Mouse (Mus musculus): ENCODE results near the gene Hoxb1. TPM values are rescaled to one million over a fixed set of nuclear protein-coding genes. Genes with fewer than 3 reads are reported as not detected.

The Hoxb1 gene
- total RNA-seq (2022), result not detected

DNA sequence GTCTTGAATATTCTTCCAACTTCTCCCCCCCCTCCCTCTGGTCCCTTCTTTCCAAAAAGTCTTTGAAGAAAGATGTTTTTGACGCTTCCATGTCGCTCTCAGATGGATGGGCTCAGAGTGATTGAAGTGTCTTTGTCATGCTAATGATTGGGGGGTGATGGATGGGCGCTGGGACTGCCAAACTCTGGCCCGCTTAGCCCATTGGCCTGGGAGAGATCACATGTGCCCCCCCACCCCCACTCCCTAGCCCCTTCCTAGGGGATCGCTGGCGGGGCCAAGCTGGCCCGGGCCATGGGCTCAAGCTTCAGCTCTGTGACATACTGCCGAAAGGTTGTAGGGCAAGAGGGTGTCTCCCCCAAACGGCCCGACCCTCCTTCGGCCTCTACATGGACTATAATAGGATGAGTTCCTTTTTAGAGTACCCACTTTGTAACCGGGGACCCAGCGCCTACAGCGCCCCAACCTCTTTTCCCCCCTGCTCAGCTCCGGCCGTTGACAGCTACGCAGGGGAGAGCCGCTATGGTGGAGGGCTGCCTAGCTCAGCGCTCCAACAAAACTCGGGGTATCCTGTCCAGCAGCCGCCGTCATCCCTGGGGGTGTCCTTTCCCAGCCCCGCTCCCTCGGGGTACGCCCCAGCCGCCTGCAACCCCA is at the start of gene Hoxb1:
Hoxb1 (plus strand) TSS at position 312 of the 651 bp plus-strand sequence.
- no peak for DNase-seq

GRCm38 (mm10) chr11:96316696-96317607 is 48.6 kb upstream of the Hoxb1 start:
- DNase-seq, result no peak

GRCm38 (mm10) chr11:96317608-96318367 is 47.8 kb upstream of the Hoxb1 start, which contains the start of gene Hoxb4:
TSS of gene Hoxb4 (plus strand) at chr11:96318267.
- DNase-seq, result no peak

DNA sequence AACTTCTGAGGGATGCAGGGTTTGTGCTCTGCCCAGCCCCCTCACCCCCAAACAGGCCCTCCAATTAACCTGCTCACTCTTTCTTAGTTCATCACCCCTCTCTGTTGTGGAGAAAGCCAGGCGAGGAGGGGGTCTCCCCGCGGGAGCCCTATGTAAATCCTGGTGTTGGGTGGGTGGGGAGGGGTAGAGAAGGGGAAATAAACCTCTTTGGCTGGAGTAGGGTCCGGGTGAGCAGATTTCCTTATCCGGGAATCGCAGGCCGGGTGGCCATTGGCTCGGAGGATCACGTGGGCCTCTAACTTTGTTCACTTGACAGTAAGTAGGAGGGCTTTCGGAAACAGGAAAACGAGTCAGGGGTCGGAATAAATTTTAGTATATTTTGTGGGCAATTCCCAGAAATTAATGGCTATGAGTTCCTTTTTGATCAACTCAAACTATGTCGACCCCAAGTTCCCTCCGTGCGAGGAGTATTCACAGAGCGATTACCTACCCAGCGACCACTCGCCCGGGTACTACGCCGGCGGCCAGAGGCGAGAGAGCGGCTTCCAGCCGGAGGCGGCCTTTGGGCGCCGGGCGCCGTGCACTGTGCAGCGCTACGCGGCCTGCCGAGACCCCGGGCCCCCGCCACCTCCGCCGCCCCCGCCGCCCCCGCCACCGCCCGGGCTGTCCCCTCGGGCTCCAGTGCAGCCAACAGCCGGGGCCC is 47.0 kb upstream of the Hoxb1 start:
- DNase-seq, result peak; percentile 82

DNA sequence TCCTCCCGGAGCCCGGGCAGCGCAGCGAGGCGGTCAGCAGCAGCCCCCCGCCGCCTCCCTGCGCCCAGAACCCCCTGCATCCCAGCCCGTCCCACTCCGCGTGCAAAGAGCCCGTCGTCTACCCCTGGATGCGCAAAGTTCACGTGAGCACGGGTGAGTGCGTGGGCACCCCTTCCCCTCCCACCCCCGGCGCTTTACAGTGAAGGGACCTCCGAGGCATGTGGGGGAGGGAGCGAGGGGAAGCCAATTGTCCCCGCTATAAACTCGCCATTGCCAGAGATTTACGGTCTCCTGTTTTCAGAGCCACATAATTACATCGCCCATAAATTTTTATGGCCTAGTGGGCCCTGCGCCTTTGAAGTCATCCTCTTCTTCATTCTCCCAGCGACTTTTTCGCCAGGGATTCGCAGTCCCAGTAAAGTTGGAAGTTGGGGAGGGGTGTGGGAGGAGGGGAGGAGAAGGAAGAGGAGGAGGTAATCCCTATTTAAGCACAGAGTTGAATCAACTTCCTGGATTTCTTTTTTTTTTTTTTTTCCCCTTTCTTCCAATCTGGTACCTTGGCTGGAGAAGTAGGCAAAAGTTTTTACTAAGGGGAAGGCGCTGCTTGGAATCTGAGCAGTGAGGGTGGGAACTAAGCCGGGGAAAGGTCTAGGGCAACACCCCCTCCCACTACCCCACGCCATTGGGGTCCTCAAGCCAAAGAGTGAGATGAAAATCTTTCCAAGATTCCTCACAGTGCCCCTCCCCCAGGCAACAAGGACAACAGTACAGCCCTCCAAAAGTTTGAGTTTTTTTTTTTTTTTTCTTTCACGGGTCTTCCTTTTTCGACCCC is 46.3 kb upstream of the Hoxb1 start:
- no peak for DNase-seq

- no peak for DNase-seq
Measured at GRCm38 (mm10) chr11:96319910-96320309, 45.6 kb upstream of the Hoxb1 start.

- DNase-seq, result no peak
Measured at GRCm38 (mm10) chr11:96320688-96321087, 44.9 kb upstream of the Hoxb1 start.

- DNase-seq, result no peak
Measured at GRCm38 (mm10) chr11:96321846-96322245, 43.7 kb upstream of the Hoxb1 start.

- DNase-seq, result no peak
Measured at GRCm38 (mm10) chr11:96322738-96323137, 42.8 kb upstream of the Hoxb1 start.

DNA sequence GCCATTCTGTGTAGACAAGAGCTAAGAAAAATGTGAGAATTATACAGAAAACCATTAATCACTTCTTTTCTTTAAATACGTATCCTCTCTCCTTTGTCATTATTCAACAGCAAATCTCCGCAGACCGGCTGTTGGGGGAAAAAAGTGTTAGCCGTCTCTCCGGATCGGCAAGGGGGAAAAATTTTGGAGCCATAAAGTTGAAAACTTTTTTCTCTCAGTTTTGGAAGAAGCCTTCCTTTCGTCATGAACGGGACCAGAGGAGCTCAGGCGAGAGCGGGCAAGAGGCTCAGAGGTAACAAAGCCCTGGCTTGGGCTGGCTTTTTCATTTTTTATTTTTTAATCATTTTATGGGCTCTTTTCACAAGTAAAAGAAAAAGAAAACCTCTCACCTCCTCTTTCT is 42.4 kb upstream of the Hoxb1 start, which contains the start of gene Hoxb3:
Hoxb3 (plus strand) TSS at position 173 of the 400 bp plus-strand sequence.
- no peak for DNase-seq

- DNase-seq, result no peak
Measured at GRCm38 (mm10) chr11:96324125-96324524, 41.4 kb upstream of the Hoxb1 start.

DNA sequence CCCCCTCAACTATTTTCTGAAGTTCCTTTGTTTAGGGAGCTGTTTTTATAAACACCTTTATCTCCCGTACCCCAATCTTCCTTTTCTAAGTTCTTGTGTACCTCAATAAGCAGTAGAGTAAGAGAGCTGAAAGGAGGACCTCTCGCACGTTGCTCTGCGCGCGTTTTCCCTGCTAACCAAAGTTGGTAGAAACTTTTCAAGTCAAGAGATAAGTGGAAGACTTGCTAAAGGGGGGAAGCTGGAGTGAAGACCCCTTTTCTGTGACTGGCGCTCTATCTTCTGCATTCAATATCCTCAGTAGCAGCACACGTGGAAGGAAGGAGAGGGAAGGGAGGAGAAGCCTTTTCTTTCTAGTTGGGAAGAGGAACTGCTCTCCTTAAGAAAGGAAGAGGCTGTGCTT is 40.6 kb upstream of the Hoxb1 start:
- DNase-seq, result no peak

- DNase-seq, result no peak
Measured at GRCm38 (mm10) chr11:96325747-96326212, 39.8 kb upstream of the Hoxb1 start.

DNA sequence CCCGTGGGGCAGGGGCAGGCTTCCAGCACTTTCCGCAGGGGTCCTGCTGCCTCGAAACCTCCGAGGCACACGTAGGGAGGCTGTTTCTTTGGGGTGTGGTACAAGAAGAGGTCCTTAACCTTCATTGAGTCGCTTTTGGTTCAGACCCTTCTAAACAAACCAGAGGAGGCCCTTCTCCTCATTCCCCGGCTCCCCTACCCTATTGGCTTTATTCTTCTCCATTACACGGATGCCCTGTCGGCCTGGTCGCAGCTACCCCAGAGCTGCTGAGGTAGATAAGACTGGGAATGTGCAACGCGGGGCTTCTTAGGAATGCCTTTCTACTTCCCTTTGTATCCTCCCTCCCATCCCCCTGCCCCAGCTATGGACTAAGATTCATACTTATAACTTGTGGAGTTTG is 38.8 kb upstream of the Hoxb1 start:
- DNase-seq, result no peak

- no peak for DNase-seq
Measured at GRCm38 (mm10) chr11:96327122-96327521, 38.4 kb upstream of the Hoxb1 start.

GRCm38 (mm10) chr11:96327750-96328149 is 37.8 kb upstream of the Hoxb1 start:
- DNase-seq, result no peak

- DNase-seq, result no peak
Measured at GRCm38 (mm10) chr11:96328605-96329004, 36.9 kb upstream of the Hoxb1 start.

GRCm38 (mm10) chr11:96332105-96332504 is 33.4 kb upstream of the Hoxb1 start:
- no peak for DNase-seq

- no peak for DNase-seq
Measured at GRCm38 (mm10) chr11:96332618-96333032, 32.9 kb upstream of the Hoxb1 start.

DNA sequence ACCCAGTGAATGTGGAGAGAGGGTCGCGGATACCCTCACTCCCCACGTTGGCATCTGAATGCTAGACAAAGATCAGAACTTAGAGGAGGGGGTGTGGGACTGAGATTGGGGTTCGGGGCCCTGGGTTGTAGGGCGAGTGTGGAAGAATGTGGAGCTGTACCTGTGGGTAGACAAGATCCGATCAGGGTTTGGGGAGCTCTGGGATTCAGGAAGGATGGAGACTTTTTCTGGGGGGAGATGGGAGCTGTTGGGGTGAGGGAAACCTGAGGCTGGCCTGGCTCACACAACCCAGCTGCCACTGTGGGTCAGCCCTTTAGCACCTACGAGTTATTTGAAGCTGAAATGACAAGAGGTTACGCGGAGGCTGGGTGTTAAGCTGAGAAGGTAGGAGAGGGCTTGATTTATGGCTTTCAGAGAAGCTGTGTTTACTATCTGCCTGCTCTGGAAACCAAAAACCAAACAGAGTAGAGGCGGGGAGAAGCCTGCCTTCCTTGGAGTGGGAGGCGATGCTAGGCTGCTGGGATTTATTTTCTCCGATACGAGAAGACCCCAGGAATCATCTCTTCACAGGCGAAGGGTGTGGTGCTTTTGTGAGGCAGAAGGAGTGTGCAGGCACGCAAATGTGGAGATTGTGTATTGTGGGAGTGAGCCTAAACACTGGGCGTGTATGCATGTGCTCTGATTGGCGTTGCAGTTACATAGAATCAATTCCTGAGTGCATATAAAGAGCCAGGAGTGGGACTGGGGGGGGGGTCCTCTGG is 32.1 kb upstream of the Hoxb1 start:
- DNase-seq, result no peak
